Mouse (Mus musculus): ENCODE measurements around the gene Micu1.

Micu1 gene

DNA sequence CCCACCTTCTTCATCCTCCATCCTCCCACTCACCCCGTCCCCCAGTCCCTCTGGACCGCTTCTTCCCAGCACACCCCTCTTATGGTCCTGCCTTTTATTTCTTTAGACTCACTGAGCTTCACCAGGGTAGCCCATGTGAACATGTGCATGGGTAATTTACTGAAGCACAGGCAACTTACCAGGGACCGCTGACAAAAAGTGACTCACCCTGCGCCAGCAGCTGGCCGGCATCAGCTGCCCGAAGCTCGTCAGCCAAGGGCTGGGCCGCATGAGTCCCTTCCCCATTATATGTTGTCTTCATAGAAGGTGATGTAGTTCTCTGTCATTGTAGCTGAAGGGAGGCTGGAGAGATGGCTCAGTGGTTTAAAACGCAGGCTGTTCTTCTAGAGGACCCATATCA, 111.5 kb downstream of the Micu1 start:
- no peak for DNase-seq (ENCODE audit: low spot score)

DNA sequence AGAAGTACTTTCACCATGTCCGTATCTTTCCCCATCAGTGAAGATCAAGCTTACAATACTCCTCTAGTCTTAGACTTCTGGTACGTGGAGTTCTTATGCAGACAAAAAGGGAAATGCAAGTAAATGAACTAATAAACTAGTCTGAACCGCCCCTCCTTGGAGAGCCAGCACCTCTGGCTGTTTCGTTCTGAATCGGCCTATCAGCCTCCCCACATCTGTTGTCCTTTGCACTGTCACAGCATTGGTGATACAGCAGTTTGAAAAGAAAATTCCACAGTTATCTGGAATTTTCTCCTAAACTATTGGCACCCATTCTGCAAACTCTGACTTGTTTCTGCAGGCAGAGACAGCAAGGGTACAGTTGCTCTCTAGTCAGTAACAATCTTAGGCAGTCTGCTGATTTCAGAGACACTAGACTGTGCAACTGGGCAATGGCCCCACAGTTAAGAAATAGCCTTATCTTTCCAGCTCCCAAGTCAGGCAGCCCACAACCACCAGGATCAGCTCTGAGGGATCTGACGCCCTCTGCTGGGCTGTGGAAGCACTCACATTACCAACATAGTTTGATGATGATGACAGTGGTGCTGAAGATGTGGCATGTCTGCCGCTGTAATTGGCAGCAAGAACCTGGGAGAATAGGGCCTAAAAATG, 112.4 kb downstream of the Micu1 start:
- no peak for DNase-seq (ENCODE audit: low spot score)

DNA sequence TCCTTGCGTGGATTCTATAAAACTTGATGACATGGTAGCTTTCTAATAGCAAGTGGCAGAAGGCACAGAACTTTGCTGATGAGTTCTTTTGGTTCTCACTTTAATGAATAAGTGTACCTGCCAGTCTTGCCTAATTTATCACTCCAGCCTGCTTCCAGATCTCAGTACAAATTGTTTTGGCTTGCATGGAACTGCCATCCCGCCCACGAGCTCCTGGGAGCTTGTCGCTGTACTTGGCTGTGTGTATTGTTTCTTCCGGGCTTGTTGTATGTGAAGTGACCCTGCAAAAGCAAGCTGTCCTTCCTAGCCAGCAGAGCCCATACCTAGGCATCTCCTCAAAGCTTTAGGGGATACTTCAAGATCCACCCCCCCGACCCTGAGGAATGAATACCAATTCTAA, 114.3 kb downstream of the Micu1 start:
- DNase-seq (ENCODE audit: low spot score) = no peak

DNA sequence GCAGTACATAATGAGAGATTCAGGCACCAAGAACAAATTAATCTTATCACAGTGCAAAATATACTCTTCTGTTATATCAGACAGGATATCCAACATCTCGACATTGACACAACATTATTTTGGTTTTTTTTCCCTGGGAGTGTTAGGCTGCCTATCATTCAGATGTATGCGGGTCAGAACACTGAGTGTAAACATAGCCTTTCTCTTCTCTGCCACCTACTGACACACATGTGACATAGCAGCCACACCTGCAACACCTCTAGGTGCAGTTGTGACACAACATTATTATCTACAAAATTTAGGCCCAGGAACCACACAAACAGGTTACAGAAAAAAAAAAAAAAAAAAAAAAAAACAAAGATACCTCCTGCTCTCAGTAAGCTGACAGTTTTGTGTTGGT, 115.3 kb downstream of the Micu1 start:
- no peak for DNase-seq (ENCODE audit: low spot score)

DNA sequence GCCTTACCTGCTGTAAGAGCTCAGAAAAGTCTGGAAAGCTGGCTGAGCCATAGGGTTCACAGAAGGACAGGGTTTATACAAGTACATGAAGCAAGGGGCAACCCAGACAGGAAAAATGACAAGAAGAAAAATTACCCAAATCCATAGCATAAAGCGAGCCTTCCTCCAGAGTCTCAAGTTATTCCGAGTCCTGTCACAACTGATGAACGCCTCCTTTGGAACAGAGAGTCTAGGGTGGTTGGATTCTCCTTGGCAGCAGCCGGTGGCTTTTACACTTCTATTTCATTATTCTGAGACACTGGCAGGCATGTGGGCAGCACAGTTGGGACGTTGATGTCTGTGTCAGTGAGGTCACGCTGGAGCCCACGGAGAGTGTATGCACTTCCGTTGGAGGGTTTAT, 115.7 kb downstream of the Micu1 start:
- no peak for DNase-seq (ENCODE audit: low spot score)

DNA sequence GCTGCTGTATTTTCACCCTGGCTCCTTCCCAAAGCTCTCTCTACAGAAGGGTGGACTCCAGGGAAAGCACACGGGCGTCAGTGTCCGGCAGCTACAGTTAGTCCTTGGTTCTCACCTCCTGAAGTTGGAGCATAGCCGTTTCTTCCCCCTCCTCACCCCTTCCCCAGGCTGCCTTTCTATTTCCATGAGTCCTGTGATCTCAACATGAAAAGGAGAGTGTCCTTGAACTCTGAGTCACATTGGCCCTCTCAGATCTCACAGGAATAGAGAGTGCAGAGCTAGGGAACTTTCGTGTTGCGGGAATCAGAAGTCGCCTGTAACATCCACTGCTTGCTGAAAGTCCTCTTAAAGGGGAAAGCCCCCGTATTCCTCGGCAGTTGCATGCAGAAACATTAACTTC, 116.9 kb downstream of the Micu1 start:
- DNase-seq (ENCODE audit: low spot score) = no peak

DNA sequence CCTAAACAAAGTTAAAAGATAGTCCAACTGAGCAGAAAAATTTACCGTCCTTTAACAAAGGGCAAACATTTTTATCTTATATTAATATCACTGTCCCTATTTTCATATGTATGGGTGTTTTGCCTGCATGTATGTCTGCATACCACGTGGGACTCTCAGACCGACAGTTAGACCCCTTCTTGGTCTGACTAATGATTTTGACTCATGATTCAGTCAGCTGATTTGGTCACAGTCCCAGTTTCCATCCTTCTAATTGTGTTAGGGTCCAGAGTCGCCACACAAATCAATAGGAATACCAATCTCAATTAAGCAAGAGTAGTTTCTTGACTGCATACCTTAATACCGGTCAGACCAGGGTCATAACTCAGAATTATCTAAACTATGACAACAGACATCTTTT, 118.6 kb downstream of the Micu1 start:
- no peak for DNase-seq (ENCODE audit: low spot score)

DNA sequence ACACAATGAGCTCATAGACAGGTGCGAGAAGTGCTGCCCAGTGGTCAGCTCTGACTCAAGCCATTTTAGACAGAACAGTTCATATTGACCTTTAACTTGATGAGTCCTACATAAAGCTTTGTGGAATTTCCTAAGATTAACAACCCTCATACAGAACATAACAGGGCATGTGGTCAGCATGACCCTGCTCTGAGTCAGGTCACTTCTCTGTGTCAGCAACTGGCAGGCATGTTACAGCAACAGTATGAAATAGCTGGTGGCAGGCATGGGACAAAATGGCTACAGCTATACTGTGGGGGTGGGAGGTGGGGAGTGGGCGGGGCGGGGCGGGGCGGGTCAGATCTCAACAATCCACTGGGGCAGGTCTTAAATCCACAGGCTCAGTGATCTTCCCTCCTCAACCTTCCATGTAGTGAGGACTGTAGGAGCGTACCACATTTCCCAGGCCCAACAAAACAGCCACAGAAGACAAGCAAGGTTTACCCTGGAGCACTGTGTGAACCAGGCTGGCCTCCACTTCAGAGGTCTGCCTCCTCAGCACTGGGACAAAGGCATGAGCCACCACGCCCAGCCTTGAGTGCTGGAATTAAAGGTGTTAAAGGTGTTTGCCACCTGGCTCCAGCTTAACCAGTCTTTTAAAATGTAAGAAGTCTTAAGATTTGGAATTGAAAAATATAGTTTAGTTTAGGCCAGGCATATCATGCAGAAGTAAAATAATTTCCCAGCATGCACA, 119.2 kb downstream of the Micu1 start:
- DNase-seq (ENCODE audit: low spot score) = no peak

DNA sequence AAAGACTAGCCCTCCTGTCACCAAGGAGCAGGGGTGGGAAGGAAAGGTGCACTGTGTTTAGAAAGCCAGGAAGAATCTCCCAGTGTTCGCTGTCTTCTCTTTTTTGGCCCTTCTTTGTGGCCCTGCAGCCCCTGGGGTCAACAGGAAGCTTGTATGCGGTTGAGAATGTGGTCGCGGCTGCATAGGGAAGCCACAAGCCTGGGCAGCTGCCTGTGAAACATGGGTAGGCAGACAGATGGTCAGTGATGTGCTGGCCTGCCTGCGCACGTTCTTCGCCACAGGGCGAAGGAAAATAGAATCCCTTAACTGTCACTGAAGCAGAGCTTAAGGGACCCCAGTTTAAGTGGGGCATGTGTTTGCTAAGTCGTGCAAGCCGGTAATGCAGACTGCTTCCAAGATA, 120.6 kb downstream of the Micu1 start:
- DNase-seq (ENCODE audit: low spot score) = no peak

DNA sequence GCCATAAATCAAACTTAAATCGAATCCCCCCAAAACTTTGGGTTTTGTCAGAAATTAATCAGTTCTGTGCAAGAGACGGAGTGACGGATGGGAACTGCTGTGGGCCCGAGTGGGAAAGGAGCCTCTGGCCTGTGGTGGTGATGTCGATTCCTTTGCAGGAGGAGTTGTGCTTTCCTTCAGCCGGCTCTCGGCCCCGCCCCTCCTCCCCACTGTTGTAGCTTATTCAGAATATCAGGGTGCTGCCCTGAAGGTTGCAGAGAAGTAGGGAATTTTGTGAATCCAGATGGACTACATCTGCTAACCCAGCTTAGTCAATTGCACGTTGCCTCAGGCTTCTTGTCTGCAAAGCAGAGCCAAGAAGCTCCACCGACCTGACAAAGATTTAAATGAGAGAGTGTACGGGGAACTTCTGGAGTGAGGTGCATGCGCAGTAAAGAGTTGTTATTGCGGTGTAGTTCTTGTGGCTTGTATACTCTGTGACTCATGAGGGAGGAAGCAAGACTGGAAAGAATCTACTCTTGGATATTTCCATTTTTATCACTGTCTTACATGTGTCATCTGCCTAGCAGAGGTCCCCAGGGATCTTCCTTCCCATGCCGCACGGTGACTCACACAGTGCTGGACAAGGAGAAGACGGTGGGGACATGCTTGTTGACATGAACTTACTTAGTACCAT, 123.0 kb downstream of the Micu1 start:
- DNase-seq (ENCODE audit: low spot score) = no peak

DNA sequence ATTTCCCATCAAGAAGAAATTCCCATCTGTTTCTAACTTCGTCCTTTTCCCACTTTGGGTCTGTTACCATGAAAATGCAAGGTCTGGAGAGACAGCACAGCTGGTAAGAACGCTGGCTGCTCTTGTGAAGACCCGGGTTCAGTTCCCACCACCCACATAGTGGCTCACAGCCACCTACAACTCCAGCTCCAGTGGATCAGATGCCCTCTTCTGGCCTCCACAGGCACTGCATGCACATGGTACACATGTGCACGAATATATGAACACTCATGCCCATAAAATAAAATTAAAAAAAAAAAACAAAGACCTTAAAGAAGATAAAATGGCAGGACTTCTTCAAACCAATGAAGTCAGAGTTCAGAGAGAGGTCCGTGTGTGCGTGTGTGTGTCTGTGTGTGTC, 127.6 kb downstream of the Micu1 start:
- DNase-seq (ENCODE audit: low spot score) = no peak

DNA sequence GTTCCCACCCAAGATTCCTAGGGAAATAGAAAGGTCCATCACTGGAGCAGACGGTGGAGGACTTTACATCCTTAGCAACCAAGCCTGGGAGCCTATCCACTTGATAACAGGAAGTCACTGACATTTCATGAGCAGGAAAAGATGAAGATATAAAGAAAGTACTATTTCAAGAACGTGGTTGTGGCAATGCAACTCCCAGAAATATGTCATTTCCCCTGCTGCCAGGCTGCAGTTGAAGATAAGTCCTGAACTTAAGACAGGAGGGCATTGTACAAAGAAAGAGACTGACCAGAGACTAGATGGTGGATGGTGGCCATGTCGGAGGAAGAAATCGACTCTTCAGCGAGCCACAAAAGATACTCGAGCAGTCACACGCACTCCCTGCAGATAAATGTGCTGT, 129.7 kb downstream of the Micu1 start:
- DNase-seq (ENCODE audit: low spot score) = no peak

DNA sequence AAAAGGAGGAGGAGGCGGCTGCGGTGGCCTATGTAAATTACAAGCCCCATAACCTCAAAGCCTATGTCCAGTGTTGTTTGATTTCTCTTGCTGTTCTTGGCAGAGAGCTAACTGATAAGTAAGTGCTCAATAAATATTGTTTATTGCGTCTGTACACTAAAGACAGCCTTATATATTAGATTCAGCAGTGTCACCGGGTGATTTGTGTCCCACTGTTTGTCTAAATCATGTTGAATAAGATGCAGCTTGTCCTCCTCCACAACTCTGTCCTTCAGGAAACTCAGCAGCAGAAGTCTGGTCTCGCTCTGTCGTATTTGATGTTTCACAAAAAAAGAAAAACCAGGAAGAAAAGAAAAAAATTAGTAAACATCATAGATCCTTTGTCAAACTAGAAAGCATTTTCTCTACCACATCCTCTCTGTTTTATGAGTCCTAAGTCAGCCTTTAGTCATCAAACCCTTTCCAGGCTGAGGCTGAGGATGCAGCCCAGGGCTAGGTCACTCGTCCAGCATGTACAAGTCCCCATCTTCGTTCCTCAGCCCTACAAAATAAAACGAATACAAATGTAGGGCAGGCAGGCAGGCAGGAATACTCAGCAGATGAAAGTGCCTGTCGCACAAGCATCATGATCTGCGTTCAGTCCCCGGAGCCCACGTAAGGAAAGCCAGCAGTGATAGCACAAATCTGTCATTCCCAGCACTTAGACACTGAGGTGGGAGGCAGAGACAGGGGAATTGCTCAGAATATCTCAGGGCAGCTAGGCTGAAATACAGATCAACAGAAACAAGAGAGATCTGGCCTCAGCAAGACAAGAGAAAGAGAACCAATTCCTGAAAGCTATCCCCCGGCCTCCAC, 133.3 kb downstream of the Micu1 start:
- DNase-seq (ENCODE audit: low spot score) = no peak

DNA sequence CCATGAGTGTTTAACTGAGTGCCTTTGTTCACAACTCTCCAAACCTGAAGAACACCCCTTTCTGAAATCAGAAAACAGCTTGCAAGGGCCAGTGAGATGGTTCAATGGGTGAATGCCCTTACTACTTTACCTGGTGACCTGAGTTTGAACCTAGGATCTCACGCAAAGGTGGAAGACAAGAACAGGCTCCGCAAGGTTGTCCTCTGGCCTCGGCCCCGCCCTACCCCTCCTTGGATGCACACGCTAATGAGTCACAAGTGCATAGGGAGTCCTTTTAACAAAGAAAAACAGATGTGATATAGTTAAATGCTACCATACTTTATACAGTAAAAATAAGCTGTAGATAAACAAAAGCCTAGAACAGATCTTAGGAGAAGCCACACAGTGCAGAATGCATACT, 135.2 kb downstream of the Micu1 start:
- DNase-seq (ENCODE audit: low spot score) = no peak

DNA sequence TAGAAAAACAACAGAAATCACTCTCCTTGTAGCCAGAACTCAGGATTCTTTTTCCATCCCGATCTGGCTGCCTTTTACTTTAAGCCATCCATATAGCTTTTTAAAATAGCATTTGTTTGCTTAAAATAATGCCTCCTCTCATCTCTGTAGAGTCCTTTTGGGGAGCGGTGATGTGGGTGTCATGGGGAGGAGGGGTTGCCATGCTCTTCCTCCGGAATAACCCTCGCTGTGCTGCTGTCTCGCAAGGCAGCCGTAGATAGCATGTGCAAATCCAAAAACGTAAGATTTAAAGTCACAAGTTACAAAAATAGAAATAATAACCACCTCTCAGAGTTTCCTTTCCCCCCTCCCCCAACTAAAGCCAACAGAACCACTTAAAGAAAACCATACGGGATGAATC, 139.2 kb downstream of the Micu1 start:
- DNase-seq (ENCODE audit: low spot score) = no peak

DNA sequence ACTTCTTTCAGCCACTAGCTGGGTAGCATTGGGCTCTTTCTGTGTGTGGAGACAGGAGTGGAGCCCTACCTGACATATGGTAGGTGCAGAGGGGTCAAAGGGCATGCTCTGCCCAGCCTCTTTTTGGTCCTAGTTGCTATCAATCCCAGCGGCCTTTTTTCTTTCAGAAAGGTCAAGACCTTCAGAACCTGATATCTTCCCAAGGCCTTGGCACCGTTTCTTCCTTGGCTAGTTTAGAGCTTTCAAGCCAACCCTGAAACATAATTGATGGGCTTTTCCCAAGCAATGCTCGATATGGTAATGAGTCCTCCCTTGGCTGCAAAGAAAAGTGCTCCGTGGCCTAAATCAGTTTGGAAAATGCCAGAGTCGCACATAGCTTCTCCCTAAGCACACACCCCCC, 140.8 kb downstream of the Micu1 start:
- DNase-seq (ENCODE audit: low spot score) = no peak

DNA sequence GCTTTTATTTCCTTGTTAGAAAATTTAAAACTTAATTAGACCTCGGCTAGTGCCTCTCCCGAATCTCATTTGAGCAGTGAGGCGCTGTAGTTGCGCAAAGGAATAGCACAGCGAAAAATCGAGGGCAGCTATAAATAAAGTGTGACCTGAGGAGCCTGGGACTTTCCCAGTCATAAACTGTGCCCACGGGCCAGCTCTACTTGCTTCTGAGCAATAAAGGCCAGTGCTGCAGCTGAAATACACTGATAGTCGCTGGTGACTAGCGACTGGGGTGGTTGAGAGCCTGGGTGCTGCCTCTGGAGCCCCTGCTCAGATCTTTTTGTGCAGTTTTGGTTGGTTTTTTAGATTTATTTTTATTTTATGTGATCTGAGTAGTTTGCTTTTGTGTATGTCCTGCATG, 142.4 kb downstream of the Micu1 start:
- DNase-seq (ENCODE audit: low spot score) = no peak

DNA sequence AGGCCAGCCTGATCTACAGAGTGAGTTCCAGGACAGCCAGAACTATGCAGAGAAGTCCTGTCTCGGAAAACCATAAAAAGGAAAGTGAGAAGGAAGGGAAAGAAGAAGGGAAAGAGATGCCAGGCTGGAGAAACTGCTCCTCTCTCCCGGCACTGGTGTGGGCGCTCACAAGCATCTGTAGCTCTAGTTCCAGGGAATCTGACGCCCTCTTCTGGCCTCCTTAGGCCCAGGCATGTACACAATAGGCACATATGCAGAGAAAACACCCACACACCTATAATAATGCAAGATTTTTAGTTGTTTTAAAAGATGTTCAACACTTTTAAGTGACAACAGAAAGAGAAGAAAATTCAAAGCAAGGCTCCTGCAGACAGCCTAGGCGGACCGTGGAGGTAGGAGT, 144.1 kb downstream of the Micu1 start:
- DNase-seq (ENCODE audit: low spot score) = no peak

DNA sequence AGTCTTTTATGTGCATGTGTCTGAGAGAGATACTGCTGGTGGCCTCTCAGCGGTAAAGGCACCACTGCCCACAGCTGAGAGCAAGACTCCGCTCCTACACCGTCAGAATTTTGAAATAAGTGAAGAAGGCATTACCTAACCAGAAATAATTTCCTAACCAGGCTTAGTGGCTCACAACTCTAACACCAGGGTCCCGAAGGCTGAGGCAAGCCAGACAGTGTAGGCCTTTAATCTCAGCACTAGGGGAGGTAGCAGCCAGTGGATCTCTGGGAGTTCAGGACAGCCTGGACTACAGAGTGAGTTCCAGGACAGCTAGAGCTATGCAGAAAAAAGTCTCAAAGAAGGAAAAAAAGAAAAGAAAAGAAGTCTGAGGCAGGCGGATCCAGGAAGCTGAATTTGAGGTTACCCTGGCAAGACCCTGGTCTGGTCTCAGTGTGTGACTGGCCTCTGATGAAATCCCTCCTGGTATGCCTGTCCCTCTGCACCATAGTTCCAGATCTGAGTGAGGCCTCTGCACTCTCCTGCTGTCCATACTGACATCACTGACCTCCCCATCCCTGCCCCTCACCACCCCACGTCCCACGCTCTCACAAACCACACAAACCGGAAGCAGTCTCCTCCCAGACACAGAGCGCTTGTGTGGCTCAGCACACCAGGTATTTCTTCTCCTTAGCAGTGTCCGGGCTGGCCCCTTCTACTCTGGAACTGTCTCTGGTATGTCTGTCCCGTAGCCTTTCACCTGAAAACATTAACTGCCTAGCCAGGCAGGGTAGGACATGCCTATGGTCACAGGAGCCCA, 146.0 kb downstream of the Micu1 start:
- no peak for DNase-seq (ENCODE audit: low spot score)

DNA sequence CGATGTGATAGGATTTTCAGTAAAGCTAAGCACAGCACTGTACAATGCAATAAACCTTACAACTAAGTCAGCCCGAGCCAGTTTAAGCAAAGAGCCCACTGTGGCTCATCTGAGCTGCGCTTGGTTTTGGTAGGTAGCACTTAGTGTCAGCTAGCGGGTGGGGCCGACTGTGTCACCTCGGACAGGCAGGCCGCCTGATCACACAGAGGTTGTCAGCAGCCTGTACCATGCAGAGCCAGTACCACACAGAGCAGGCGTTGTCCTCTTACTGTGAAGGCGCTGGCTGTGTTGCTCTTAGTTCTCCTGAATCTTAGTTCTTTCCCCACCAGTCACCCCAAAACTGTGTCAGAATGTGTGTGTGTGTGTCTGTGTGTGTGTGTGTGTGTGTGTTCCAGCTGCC, 146.7 kb downstream of the Micu1 start:
- no peak for DNase-seq (ENCODE audit: low spot score)

DNA sequence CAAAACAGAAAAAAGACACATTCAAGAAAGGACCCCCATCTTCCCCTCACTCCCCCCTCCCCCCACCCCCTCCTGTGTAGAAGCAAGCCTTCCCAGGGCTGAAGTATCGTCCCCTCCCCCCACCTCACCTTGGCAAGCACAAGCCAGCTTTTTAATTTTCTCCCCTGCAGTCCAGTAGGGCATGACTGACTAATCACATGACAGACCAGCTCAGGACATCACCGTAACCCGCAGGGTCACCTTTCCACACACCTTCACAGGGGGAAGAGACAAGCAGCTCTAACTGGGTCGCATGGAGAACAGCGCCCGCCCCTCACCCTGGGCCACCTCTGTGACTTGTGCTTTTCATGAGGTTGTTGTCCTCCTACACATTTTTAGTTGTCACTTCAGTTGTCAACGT, 147.1 kb downstream of the Micu1 start:
- no peak for DNase-seq (ENCODE audit: low spot score)

DNA sequence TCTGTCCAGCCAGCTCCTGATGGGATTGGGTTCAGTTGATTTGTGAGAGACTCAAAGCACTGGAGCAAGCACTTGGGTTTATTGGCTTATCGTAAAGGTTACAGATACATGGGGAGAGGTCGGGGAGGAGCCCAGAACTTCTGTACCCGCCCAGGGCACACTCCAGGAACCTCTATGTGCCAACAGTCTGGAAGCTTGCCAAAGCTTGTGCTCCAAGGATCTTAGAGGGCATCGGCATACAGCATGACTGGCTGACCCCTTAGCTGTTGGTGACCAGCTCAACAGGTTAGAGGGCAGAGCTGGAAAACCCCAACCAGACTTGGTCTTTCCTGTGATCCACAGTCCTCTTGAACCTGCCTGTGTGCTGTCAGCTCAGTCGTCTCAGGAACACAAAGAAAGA, 154.9 kb downstream of the Micu1 start:
- DNase-seq (ENCODE audit: low spot score) = no peak

Measured in urinary bladder, postnatal 10 days (tissue).